Mouse (Mus musculus): ENCODE results near the gene Inhbe. TPM values are rescaled to one million over a fixed set of nuclear protein-coding genes. Genes with fewer than 3 reads are reported as not detected.
A peak's percentile ranks its signal among the peaks of the same experiment; 100 is the strongest.

Inhbe gene
- polyA plus RNA-seq, 1 experiment from 2014 or later, result not detected

GRCm38 (mm10) chr10:127350594-127351284 lies 3.5 kb downstream of the Inhbe start:
- Histone ChIP-seq H3K9me3 (ENCODE audit: control insufficient read depth, low read length) (no peaks in the 10 kb centered on the region), H3K27me3 (ENCODE audit: control insufficient read depth, insufficient read depth, low read depth, low read length) (no peaks in the 10 kb centered on the region; the same call in 1 of the 2 replicates), H3K4me1 (replicated peaks; ENCODE audit: control insufficient read depth, insufficient read depth, low read length) (peaks cover 2% of the 10 kb centered on the region; the same call in 1 of the 2 replicates), H3K27ac (ENCODE audit: low read length) (no peak overlapping the region), H3K4me3 (ENCODE audit: low read length) (peak overlapping the region; percentile 21), H3K36me3 (ENCODE audit: control insufficient read depth, insufficient read depth, low read length) (no peaks in the 10 kb centered on the region), H3K4me2 (ENCODE audit: low read depth, low read length) (peak overlapping the region; percentile 53), H3K9ac (ENCODE audit: low read length) (peak overlapping the region; percentile 52; the same call in 1 of the 2 replicates)
- ATAC-seq (ENCODE audit: low read depth), result peak; percentile 84
- 12% methylated on average over 24 of the region's 24 CpGs for WGBS

- Histone ChIP-seq H3K4me1 (replicated peaks; ENCODE audit: control insufficient read depth, insufficient read depth, low read length) (peaks cover 2% of the 10 kb centered on the region; the same call in 1 of the 2 replicates), H3K4me3 (ENCODE audit: low read length) (no peak overlapping the region), H3K9me3 (ENCODE audit: control insufficient read depth, low read length) (no peaks in the 10 kb centered on the region), H3K27ac (ENCODE audit: low read length) (no peak overlapping the region), H3K4me2 (ENCODE audit: low read depth, low read length) (no peak overlapping the region), H3K9ac (ENCODE audit: low read length) (no peak overlapping the region), H3K27me3 (ENCODE audit: control insufficient read depth, insufficient read depth, low read depth, low read length) (no peaks in the 10 kb centered on the region; the same call in 1 of the 2 replicates), H3K36me3 (ENCODE audit: control insufficient read depth, insufficient read depth, low read length) (no peaks in the 10 kb centered on the region)
- no peak for ATAC-seq (ENCODE audit: low read depth)
- WGBS, result 67% methylated on average over 8 of the region's 8 CpGs
These were observed 4.4 kb downstream of the Inhbe start for GRCm38 (mm10) chr10:127349810-127350209.

GRCm38 (mm10) chr10:127348957-127349356 lies 5.3 kb downstream of the Inhbe start:
- H3K36me3 ChIP-seq (ENCODE audit: control insufficient read depth, insufficient read depth, low read length), result no peaks in the 10 kb centered on the region
- no peak for ATAC-seq (ENCODE audit: low read depth)
- no peak overlapping the region for H3K27ac ChIP-seq (ENCODE audit: low read length)
- no peak overlapping the region for H3K4me2 ChIP-seq (ENCODE audit: low read depth, low read length)
- H3K9ac ChIP-seq (ENCODE audit: low read length), result no peak overlapping the region
- no peaks in the 10 kb centered on the region; the same call in 1 of the 2 replicates for H3K27me3 ChIP-seq (ENCODE audit: control insufficient read depth, insufficient read depth, low read depth, low read length)
- H3K9me3 ChIP-seq (ENCODE audit: control insufficient read depth, low read length), result no peaks in the 10 kb centered on the region
- 65% methylated on average over 4 of the region's 4 CpGs for WGBS
- H3K4me1 ChIP-seq (replicated peaks; ENCODE audit: control insufficient read depth, insufficient read depth, low read length), result peaks cover 2% of the 10 kb centered on the region; the same call in 1 of the 2 replicates
- H3K4me3 ChIP-seq (ENCODE audit: low read length), result no peak overlapping the region

- Histone ChIP-seq H3K4me1 (replicated peaks; ENCODE audit: control insufficient read depth, insufficient read depth, low read length) (peaks cover 8% of the 10 kb centered on the region), H3K27me3 (ENCODE audit: control insufficient read depth, insufficient read depth, low read depth, low read length) (no peaks in the 10 kb centered on the region; the same call in 1 of the 2 replicates), H3K9ac (ENCODE audit: low read length) (no peak overlapping the region), H3K4me3 (ENCODE audit: low read length) (no peak overlapping the region), H3K27ac (ENCODE audit: low read length) (no peak overlapping the region), H3K4me2 (ENCODE audit: low read depth, low read length) (no peak overlapping the region), H3K36me3 (ENCODE audit: control insufficient read depth, insufficient read depth, low read length) (no peaks in the 10 kb centered on the region), H3K9me3 (ENCODE audit: control insufficient read depth, low read length) (no peaks in the 10 kb centered on the region)
- WGBS, result 77% methylated on average over 3 of the region's 3 CpGs
- no peak for ATAC-seq (ENCODE audit: low read depth)
These were observed 8.0 kb downstream of the Inhbe start for GRCm38 (mm10) chr10:127346173-127346572.

GRCm38 (mm10) chr10:127343029-127343428 lies 11.2 kb downstream of the Inhbe start:
- peaks cover 7% of the 10 kb centered on the region for H3K27me3 ChIP-seq (ENCODE audit: control insufficient read depth, insufficient read depth, low read depth, low read length)
- H3K27ac ChIP-seq (ENCODE audit: low read length), result no peak overlapping the region
- peaks cover 14% of the 10 kb centered on the region for H3K4me1 ChIP-seq (replicated peaks; ENCODE audit: control insufficient read depth, insufficient read depth, low read length)
- ATAC-seq (ENCODE audit: low read depth), result no peak
- no peak overlapping the region for H3K4me3 ChIP-seq (ENCODE audit: low read length)
- no peak overlapping the region for H3K9ac ChIP-seq (ENCODE audit: low read length)
- no peak overlapping the region for H3K4me2 ChIP-seq (ENCODE audit: low read depth, low read length)
- no peaks in the 10 kb centered on the region for H3K36me3 ChIP-seq (ENCODE audit: control insufficient read depth, insufficient read depth, low read length)
- H3K9me3 ChIP-seq (ENCODE audit: control insufficient read depth, low read length), result no peaks in the 10 kb centered on the region
- WGBS, result 67% methylated on average over 3 of the region's 3 CpGs

- H3K27ac ChIP-seq (ENCODE audit: low read length), result peak within 1 kb of the TSS; percentile 94
- peak within 1 kb of the TSS; percentile 66 for H3K9ac ChIP-seq (ENCODE audit: low read length)
- under 1% methylated on average over 27 of the region's 29 CpGs for WGBS
- H3K4me2 ChIP-seq (ENCODE audit: low read depth, low read length), result peak within 1 kb of the TSS; percentile 97
- H3K27me3 ChIP-seq (ENCODE audit: control insufficient read depth, insufficient read depth, low read depth, low read length), result peaks cover 7% of the 10 kb centered on the region
- peak; percentile 41 for ATAC-seq (ENCODE audit: low read depth)
- H3K36me3 ChIP-seq (ENCODE audit: control insufficient read depth, insufficient read depth, low read length), result no peaks in the 10 kb centered on the region
- no peaks in the 10 kb centered on the region for H3K9me3 ChIP-seq (ENCODE audit: control insufficient read depth, low read length)
- peak within 1 kb of the TSS; percentile 62 for H3K4me3 ChIP-seq (ENCODE audit: low read length)
- peaks cover 14% of the 10 kb centered on the region for H3K4me1 ChIP-seq (replicated peaks; ENCODE audit: control insufficient read depth, insufficient read depth, low read length)
These were observed 12.1 kb downstream of the Inhbe start, which contains the start of gene Gli1 for GRCm38 (mm10) chr10:127341891-127342639. TSS of gene Gli1 (minus strand) at chr10:127341974.

GRCm38 (mm10) chr10:127341360-127341690 lies 12.9 kb downstream of the Inhbe start:
- H3K4me1 ChIP-seq (replicated peaks; ENCODE audit: control insufficient read depth, insufficient read depth, low read length), result peaks cover 14% of the 10 kb centered on the region
- peak; percentile 1; the same call in 1 of the 2 replicates for ATAC-seq (ENCODE audit: low read depth)
- peak overlapping the region; percentile 94 for H3K27ac ChIP-seq (ENCODE audit: low read length)
- peak overlapping the region; percentile 66 for H3K9ac ChIP-seq (ENCODE audit: low read length)
- WGBS, result 0% methylated on average over 9 of the region's 11 CpGs
- H3K4me3 ChIP-seq (ENCODE audit: low read length), result peak overlapping the region; percentile 62
- H3K27me3 ChIP-seq (ENCODE audit: control insufficient read depth, insufficient read depth, low read depth, low read length), result peaks cover 7% of the 10 kb centered on the region
- H3K36me3 ChIP-seq (ENCODE audit: control insufficient read depth, insufficient read depth, low read length), result no peaks in the 10 kb centered on the region
- peak overlapping the region; percentile 97 for H3K4me2 ChIP-seq (ENCODE audit: low read depth, low read length)
- H3K9me3 ChIP-seq (ENCODE audit: control insufficient read depth, low read length), result no peaks in the 10 kb centered on the region

- H3K9me3 ChIP-seq (ENCODE audit: control insufficient read depth, low read length), result no peaks in the 10 kb centered on the region
- H3K4me3 ChIP-seq (ENCODE audit: low read length), result peak overlapping the region; percentile 62
- ATAC-seq (ENCODE audit: low read depth), result peak; percentile 10; the same call in 1 of the 2 replicates
- peak overlapping the region; percentile 66 for H3K9ac ChIP-seq (ENCODE audit: low read length)
- H3K27me3 ChIP-seq (ENCODE audit: control insufficient read depth, insufficient read depth, low read depth, low read length), result peaks cover 7% of the 10 kb centered on the region
- H3K27ac ChIP-seq (ENCODE audit: low read length), result peak overlapping the region; percentile 94
- H3K4me2 ChIP-seq (ENCODE audit: low read depth, low read length), result peak overlapping the region; percentile 97
- H3K36me3 ChIP-seq (ENCODE audit: control insufficient read depth, insufficient read depth, low read length), result no peaks in the 10 kb centered on the region
- H3K4me1 ChIP-seq (replicated peaks; ENCODE audit: control insufficient read depth, insufficient read depth, low read length), result peaks cover 14% of the 10 kb centered on the region
- WGBS, result under 1% methylated on average over 27 of the region's 27 CpGs
These were observed 13.4 kb downstream of the Inhbe start for GRCm38 (mm10) chr10:127340577-127341359.
